Mouse (Mus musculus) right cerebral cortex, postnatal 14 days (tissue): ENCODE results near the gene Ldb1.
"Not testable (repeated sequence)": the region's sequence is repeated elsewhere in the genome, so short reads cannot be mapped to it uniquely, and the experiment has no call there.

Experiments
- DNase-seq: peaks from one replicate; pipeline ENCODE4 v3.0.0; 2022

Gene Ldb1

DNA sequence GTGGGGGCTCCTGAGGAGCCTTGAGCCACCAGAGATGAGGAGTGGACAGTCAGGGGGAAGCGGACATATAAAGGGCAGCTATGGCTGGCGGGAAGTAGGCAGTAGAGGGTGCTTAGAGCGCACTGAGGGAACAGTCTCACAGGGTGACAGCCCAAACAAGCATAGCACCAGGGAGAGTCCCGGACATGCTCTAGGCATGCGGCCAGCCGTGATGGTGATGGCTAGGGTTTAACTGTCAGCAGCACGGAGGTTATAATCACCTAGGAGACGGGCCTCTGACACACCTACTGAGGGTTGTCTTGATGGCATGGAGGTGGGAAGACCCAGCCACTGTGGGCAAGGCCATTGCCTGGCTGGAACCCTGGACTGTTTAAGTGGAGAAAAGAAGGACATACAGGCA is 18.4 kb downstream of the Ldb1 start:
- DNase-seq, result no peak

DNA sequence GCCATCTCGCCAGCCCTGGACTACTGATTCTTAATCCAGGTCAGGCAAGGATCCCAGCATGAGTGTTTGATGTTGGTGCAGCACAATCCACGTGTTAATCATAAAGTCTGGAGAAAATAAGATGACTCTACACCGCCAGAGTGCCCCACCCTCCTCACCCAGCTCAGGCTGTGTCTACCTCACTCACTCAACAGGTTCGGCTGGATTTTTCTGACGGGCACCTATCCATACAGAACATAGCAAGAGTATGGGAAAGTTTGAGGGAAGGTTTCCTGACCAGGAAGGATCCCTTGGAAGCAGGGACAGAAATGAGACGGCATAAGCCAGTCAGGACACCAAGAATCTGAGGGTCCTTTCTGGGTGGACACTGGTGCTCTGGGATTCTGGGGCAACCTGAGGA is 20.1 kb downstream of the Ldb1 start:
- DNase-seq, result no peak

DNA sequence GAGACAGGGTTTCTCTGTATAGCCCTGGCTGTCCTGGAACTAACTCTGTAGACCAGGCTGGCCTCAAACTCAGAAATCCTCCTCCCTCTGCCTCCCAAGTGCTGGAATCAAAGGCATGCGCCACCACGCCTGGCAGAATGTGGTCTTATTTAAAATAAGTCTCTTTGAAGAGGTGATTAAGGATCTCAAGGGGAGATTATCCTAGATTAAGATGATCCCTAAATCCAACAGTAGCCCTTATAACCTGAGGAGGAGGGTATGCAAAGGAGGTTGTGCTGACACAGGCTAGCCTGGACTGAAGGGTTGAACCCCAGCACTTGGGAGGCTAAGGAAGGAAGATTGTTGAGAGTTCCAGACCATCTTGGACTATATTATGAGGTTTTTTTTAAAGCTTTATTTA is 29.0 kb downstream of the Ldb1 start:
- no peak for DNase-seq

DNA sequence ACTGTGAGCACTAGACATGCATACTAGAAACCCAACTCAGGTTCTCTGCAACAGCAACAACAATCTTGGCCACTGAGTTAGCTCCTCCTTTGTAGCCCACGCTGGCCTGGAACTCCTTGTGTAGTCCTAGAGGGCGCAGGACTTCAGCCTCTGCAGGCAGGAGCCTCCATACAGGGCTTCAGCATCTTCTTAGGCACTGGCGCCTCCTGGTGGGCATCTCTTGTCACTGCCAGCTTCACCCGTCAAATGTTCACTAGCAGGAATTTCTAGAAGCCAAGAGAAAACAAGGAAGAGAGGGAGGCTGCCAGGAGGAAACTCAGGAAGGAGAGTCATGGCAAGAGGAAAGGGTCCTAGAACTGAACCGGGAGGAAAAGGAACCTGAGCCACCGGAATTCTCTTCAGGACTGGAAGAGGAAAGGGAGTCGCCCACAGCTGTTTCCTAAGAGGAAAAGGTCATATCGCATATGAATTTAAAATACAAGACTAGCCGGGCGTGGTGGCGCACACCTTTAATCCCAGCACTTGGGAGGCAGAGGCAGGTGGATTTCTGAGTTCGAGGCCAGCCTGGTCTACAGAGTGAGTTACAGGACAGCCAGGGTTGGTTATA is 30.3 kb downstream of the Ldb1 start:
- DNase-seq, result peak; percentile 85

DNA sequence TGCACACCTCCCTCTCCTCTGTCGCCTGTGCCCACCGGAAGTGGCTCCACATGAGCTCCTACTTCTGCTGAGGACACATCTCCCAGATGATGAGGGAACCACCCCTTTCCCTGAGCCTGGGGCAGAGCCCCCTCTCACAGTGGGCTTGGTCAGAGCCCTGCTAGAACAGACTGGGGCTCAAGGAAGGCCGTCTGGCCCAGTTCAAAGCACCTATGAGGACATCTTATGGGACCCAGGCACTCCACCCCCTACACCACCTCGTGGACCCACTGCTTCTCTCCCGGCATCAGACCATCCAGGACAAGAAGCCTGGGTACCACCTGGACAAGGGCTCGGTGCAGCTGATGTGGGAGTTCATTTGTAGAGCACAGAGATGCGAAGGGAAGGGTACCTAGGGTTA is 39.3 kb downstream of the Ldb1 start:
- DNase-seq, result no peak

DNA sequence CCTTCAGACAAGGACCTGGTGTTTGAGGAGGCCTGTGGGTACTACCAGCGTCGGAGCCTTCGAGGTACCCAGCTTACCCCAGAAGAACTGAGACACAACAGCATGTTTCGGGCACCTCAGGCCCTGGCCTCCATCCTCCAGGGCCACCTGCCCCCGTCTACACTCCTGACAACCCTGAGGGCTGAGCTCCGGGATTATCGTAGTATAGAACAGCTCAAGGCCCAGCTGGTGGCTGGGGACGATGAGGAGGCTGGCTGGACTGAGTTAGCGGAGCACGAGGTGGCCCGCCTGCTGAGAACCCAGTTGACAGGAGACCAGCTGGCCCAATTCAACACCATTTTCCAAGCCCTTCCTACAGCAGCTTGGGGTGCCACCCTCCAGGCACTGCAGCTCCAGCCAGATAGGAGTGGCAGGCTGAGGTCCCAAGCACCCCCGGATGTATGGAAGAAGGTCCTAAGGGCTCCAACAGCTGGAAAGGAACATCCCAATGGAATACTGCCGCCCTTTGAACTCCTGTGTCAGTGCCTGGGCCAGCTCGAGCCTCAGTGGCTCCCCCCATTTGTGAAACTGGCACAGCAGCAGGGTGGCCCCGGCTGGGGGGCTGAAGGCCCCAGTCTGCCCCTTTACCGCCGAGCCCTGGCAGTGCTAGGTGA is 40.1 kb downstream of the Ldb1 start:
- DNase-seq, result no peak

DNA sequence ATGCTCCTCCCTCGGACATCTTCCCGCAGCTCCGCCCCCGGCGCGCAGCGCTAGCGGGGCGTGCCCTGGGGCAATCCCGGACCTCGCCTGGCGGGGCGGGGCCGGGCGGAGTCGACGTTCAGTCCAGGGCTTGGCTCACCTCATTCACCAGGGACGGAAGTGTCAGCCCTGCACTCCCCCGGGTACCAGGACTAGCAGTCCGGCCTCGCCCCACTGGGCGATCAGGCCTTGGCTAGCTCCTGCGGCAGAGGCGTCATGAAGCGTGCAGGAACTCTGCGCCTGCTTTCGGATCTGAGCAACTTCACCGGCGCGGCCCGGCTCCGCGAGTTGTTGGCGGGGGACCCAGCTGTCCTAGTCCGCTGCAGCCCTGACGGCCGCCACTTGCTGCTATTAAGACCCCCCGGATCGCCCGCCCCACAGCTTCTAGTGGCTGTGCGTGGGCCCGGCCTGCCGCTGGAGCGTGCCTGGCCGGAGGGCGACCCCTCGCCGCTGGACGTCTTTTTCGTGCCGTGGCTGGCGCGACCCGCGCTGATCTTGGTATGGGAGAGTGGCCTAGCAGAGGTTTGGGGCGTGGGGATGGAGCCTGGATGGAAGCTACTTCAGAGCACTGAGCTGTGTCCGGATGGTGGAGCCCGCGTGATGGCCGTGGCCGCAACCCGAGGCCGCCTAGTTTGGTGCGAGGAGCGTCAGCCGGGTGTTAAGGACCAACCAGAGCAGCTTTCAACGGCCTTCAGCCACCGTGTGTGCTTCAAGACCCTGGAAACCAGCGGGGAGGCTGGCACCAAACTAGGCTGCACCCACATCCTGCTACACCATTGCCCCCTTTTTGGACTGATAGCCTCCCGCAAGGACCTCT is 41.4 kb downstream of the Ldb1 start, which contains the start of gene Hps6:
TSS of gene Hps6 (plus strand) at position 138 of the 856 bp plus-strand sequence.
- peak; percentile 42 for DNase-seq

DNA sequence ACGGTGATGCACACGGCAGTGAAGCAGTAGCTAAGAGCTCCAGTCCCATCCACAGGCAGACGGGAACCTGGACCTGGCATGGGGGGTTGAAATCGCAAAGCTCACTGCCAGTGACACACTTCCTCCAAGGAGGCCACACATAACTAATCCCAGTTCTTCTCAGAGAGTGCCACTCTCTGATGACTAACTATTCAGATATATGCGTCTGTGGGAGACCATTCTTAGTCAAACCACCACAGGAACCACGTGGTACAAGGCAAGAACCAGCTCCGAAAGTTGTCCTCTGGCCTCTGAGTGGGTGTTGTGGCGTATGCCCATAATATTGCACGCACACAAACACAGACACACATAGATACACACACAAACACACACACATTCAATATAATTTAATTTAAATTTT is 42.7 kb downstream of the Ldb1 start:
- DNase-seq, result no peak

DNA sequence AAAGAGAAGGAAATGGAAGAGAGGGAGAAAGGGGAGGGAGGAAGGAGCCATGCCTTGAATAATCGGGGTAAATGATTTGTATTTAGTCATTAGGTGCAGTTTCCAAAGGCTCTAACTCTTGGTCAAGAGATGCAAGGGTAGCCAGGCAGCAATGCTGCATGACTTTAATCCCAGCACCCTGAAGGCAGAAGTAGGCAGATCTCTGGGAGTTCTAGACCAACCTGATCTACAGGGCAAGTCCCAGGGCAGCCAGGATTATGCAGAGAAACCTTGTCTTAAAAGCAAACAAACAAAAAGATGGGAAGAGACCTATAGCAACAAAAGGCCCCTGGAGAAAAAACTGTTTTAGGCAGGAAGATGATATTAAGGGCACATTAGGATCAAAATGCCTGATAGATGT is 45.6 kb downstream of the Ldb1 start:
- DNase-seq, result no peak

DNA sequence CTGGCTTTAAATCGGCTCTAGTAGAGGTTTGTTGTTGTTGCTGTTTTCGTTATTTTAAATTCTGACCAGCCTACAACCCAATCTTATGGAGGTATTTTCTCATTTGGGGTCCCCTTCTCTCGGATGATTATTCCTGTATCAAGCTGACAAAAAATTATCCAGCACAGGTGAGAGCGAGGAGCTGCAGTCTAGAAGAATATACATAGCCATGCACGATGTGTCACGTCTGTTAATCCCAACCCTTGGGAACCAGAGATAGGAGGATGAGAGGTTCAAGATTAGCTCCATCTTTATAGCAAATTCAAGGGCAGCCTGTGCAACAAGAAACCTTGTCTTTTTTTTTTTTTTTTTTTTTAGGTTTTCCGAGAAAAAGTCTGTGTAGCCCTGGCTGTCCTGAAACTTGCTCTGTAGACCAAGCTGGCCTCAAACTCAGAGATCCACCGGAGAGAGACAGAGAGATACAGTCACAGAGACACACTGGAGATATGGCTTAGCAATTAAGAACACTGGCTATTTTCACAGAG is 46.3 kb downstream of the Ldb1 start:
- DNase-seq, result no peak

DNA sequence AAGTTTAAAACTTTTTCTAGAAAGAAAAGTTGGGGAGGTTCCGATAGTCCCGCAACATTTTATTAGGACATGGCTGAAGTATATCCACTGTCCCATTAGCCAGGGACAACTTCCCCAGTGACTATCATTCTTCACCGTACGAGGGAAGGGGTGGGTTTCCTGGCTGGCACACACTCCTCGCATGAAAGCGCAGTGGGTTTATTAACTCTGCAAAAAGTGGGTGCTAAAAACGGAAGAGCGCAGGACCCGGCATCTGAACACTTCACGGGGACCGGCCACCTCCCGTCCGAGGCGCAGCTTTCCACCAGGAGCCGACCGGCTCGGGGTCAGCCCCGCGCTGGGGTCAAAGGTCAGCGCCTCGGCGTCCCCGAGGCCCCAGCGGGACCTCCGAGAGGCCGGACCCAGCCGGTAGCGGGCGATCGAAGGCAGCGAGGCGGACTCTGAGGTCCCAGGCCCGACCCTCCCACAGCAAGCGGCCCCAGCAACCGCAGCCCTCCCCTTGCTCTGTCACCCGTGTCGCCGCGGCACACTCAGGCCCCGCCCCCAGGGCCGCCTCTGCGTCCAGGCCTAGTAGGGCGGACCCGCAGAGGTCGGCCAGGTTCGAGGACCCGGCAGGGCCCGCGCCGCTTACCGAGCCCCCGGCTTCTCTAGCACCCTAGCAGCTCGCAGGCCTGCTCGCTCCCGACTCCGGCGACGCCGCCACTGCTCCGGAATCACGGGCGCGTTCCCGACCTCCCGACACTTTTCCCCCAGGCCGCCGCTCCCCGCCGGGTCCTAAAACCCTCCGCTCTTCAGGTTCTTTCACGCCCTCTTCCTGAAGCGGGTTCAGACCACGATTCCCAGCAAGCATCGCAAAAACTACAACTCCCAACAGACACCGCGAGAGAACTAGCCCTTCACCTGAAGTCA is 47.0 kb downstream of the Ldb1 start, which contains the start of gene Armh3:
TSS of gene Armh3 (minus strand) at position 704 of the 909 bp plus-strand sequence.
- peak; percentile 86 for DNase-seq

DNA sequence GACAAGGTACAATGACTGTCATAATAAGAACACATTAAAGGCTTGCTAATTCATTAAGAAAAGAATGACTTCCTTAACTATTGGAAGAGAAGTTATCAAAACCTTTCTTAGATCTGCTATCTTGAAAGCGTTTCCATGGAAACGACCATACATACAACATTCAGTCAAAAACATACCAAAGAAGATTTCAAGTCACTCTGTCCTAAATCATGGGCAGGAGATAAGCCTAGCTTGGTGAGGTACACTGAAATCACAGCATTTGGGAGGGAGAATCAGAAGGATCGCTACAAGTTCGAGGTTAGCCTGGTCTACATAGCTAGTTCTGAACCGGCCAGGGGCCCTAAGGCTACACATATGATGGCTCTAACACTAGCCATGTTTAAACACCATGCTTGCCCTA is 47.6 kb downstream of the Ldb1 start:
- DNase-seq, result no peak

DNA sequence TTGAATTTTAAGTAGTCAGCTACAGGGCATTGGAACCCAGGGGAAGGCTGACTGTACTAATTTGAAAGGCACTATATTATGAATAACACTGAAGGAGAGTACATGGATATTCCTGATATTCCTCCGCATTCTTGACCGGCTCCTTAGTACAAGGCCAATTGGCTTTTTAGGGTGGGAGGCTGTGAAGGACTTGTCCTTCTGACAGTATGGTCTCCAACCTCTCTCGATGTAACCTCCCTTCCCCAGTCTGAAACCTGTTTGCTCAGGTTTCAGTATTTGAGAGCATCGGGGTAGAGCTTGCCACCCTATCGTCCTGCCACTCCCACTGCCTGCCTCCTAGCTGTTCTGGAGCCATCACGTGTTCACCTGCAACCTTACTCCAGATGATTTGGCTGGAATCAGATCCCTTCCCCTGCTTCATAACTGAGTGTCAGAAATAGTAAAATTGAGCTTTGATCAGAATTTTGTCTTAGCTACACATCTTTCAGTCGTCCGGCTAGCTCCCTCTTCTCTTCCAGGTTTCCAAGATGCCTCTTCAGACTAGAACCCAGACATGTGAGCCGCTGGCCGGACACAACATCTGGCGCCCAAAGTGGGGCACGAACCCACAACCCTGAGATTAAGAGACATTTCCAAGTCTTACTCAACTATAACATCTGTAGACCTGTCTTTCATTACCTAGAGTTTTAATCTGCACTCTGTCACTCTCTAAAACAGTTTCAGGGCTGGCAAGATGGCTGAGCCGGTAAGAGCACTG is 50.9 kb downstream of the Ldb1 start:
- no peak for DNase-seq

DNA sequence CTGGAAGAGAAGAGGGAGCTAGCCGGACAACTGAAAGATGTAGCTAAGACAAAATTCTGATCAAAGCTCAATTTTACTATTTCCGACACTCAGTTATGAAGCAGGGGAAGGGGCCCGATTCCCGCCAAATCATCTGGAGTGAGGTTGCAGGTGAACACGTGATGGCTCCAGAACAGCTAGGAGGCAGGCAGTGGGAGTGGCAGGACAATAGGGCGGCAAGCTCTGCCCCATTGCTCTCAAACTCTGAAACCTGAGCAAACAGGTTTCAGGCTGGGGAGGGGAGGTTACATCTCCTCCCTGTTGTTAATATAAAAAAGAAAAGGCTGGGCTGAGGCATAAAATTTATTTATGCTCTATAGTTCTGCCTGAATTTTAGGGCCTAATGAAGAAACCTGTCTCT is 51.6 kb downstream of the Ldb1 start:
- DNase-seq, result not testable (repeated sequence)

DNA sequence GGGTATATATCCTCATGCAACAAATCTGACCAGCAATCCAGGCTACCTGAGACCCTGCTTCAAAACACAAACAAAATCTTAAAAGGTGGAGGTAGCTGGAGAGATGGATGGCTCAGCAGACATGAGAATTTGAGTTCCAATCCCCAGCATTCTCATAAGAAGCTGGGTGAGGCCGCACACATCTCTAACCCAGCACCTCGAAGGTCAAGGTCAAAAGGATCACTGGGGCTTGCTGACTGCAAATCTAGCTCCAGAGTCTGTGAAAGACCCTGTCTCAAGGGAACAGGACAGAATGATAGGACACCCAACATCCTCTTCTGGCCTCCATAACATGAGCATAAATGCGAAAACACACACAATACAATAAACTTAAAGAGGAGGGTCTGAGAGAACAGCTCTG is 53.8 kb downstream of the Ldb1 start:
- DNase-seq, result no peak

DNA sequence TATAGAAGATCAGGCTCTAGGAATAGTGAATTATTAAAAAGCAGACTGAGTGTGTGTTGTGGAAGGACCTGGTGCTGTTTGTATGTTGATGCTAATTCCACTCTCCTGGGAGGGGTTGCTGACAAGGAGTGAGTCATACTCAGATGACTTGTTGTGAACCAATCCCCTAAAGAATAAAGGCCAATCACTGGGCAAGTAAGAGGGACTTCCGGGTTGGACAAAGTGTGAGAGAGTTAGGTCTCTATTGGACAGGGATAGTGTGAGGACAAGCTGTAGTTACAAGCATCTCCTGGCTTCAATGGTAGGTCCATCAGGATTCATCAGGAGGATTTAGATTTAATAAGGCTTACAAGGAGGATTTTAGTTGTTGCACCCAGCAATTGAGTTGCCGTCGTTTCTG is 56.8 kb downstream of the Ldb1 start:
- no peak for DNase-seq

DNA sequence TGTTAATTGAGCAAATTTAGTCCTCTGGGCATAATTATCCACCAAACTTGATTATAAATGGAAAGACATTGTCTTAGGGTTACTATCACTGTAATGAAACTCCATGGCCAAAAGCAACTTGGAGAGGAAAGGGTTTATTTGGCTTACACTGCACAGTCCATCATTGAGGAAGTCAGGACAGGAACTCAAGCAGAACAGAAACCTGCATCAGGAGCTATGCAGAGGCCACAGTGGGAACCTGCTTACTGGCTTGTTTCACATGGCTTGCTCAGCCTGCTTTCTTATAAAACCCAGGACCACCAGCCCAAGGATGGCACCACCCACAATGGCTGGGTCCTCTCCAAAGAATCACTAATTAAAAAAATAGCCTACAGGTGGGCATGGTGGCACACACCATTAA is 60.6 kb downstream of the Ldb1 start:
- DNase-seq, result no peak
